In the genomic region with DNA sequence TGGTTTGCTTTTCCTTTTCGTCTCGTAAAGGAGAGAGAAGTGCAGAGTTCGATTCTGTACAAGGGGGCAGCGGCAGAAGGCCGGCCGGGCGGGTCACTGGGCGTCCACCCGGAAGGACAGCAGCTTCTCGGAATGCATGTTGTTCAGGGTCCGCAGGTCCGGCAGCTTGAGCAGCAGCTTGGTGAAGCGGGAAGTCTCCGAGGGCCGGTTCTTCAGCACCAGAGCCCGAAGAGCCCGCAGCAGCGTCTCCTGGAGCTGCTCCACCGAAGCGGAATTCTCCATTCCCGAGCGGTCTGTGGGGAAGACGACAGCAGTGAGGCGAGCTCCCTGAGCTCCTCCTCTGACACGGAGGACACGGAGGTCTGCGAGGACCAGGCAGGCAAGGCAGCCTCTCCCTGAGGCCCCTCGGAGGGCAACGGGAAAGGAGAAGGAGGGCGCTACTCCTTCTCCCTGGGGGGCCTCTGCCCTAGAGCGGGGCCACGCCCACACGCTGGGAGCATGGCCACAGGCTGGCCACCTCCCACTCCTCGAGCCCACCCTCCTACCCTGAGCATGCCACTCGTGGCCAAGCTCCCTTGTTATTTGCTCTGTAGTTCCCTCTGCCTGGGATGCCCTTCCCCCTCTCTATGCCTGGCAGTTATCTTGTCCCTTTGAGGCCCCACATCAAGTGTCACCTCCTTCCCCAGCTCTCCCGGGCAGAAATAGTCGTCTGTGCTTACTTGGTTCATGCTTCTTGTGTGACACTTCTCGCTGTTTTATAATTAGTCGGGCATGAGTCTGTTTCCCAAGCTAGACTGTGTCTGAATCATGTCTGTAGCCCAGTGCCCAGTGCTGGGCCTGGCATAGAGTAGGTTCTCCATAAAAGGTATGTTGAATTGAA, we compare ENCODE assay signal across 9 mouse cellular contexts. TPM values are rescaled to one million over a fixed set of nuclear protein-coding genes. Genes with fewer than 3 reads are reported as not detected.
DNase-seq lines count a peak whose midpoint lies in the region; ATAC-seq and TF ChIP-seq lines count a peak whose summit lies in the region.
"Had no signal": no experiment of that assay in that cellular context is flagged by ENCODE, and none has a peak within 500 bp of the region (broad histone marks: within the 10 kb centered on the region; RNA-seq: fewer than 3 reads in every experiment).

No protein-coding gene starts in this region.

- H3K27ac ChIP-seq in testis, adult 2 months (ENCODE audit: control insufficient read depth, insufficient read depth, low read depth, low read length) = peak overlapping the region; percentile 43; the same call in 1 of the 2 replicates
- no peak overlapping the region for H3K27ac ChIP-seq in liver, adult 2 months (replicated peaks; ENCODE audit: insufficient read depth, low read depth, low read length)
- H3K27ac ChIP-seq in olfactory bulb, adult 2 months (ENCODE audit: insufficient read depth, low read depth, low read length) = peak overlapping the region; percentile 76
- H3K27ac ChIP-seq: macrophage had no signal

- H3K4me3 ChIP-seq in testis, adult 2 months (ENCODE audit: control insufficient read depth, low read depth, low read length) = peak overlapping the region; percentile 27
- H3K4me3 ChIP-seq in liver, adult 2 months (ENCODE audit: insufficient read depth, low read depth, low read length) = no peak overlapping the region
- peak overlapping the region; percentile 3; the same call in 1 of the 2 replicates for H3K4me3 ChIP-seq in olfactory bulb, adult 2 months (ENCODE audit: insufficient read depth, low read depth, low read length)

- TF ChIP-seq POLR2A in testis, adult 2 months (IDR thresholded peaks at IDR 0.05; ENCODE audit: control insufficient read depth, low read depth, low read length) = no peak
- TF ChIP-seq POLR2A in liver, adult 2 months (IDR thresholded peaks at IDR 0.05; ENCODE audit: extremely low read depth, insufficient read depth, low read length) = no peak
- TF ChIP-seq POLR2A in olfactory bulb, adult 2 months (IDR thresholded peaks at IDR 0.05; ENCODE audit: insufficient read depth, low read depth, low read length) = no peak

- peaks cover 24% of the 10 kb centered on the region for H3K4me1 ChIP-seq in testis, adult 2 months (ENCODE audit: control insufficient read depth, insufficient read depth, low read length)
- H3K4me1 ChIP-seq in liver, adult 2 months (ENCODE audit: control insufficient read depth, insufficient read depth, low read length) = peaks cover 9% of the 10 kb centered on the region
- peaks cover 71% of the 10 kb centered on the region for H3K4me1 ChIP-seq in olfactory bulb, adult 2 months (ENCODE audit: control insufficient read depth, insufficient read depth, low read length)

- TF ChIP-seq CTCF in testis, adult 2 months (IDR thresholded peaks at IDR 0.05; ENCODE audit: control insufficient read depth, insufficient read depth, insufficient replicate concordance, low read depth, low read length) = no peak
- TF ChIP-seq CTCF in liver, adult 2 months (IDR thresholded peaks at IDR 0.05; ENCODE audit: low read depth, low read length) = no peak
- no peak for TF ChIP-seq CTCF in olfactory bulb, adult 2 months (IDR thresholded peaks at IDR 0.05; ENCODE audit: insufficient read depth, low read depth, low read length)

- H3K9ac ChIP-seq in liver, adult 2 months (ENCODE audit: low read depth, low read length) = no peak overlapping the region

- no peaks in the 10 kb centered on the region for H3K27me3 ChIP-seq in testis, adult 2 months (ENCODE audit: control insufficient read depth, insufficient read depth, low read length)
- no peaks in the 10 kb centered on the region for H3K27me3 ChIP-seq in liver, adult 2 months (ENCODE audit: control insufficient read depth, insufficient read depth, low read length)

- DNase-seq in adrenal gland, adult 2 months = peak; percentile 67
- no peak for DNase-seq in adrenal gland, postnatal 10 days
- no peak for DNase-seq in testis, postnatal 14 days (ENCODE audit: low spot score)
- peak; percentile 40 to 63 for DNase-seq in heart, postnatal 36 days
- peak; percentile 31 for DNase-seq in liver, adult 2 months (ENCODE audit: extremely low read depth, low read depth, low spot score)

- no peaks in the 10 kb centered on the region for H3K79me2 ChIP-seq in liver, adult 2 months (ENCODE audit: control insufficient read depth, insufficient read depth, low read length)

- intact Hi-C loops in heart, postnatal 36 days (cut with DNase I) = no loop called here

- WGBS in liver, adult 2 months = 74% methylated on average over 39 of the region's 39 CpGs
- WGBS in olfactory bulb, adult 2 months = 20% methylated on average over 39 of the region's 39 CpGs

- no peaks in the 10 kb centered on the region for H3K36me3 ChIP-seq in testis, adult 2 months (ENCODE audit: control insufficient read depth, insufficient read depth, low read length)
- H3K36me3 ChIP-seq in liver, adult 2 months (ENCODE audit: control insufficient read depth, insufficient read depth, low read length) = peaks cover 49% of the 10 kb centered on the region

- ATAC-seq in CD4-positive, CD25-positive, alpha-beta regulatory T cell, adult 4 months = no peak

RNA-seq across cellular contexts. Expression of gene Nr1d1, which starts 6.8 kb away (rescaled TPM):
- 100 to 1,000 TPM; 135 to 155 TPM for total RNA-seq in adrenal gland, adult 2 months (2021)
- polyA plus RNA-seq in adrenal gland, adult 2 months (2012; rRNA removed) = 404 and 577 TPM in 2 replicates
- 10 to 100 TPM; 15.1 to 59.6 TPM for total RNA-seq in adrenal gland, postnatal 10 days (2021)
- 34.7 and 38.6 TPM in 2 replicates for polyA plus RNA-seq in testis, adult 2 months (2012; rRNA removed)
- total RNA-seq in heart, postnatal 36 days (2021) = 100 to 1,000 TPM; 104 to 107 TPM
- total RNA-seq in liver, adult 2 months (2014; rRNA removed) = 19.0 and 45.4 TPM in 2 replicates
- 75.4 and 106 TPM in 2 replicates for polyA plus RNA-seq in liver, adult 2 months (2012; rRNA removed)
- not detected in 2 replicates for polyA plus RNA-seq in olfactory bulb, adult 2 months (2012; ENCODE audit: insufficient read depth, insufficient read length, low replicate concordance, missing spikeins)
- polyA plus RNA-seq in CD4-positive, CD25-positive, alpha-beta regulatory T cell, adult 4 months (2017; shearing (Covaris generic)) = 10 to 100 TPM in 1 of 2 experiments, 1 to 10 TPM in 1; 4.9 to 12.3 TPM

RNA-seq across cellular contexts. Expression of gene Msl1, which starts 26.9 kb away (rescaled TPM):
- 10 to 100 TPM; 80.9 to 98.0 TPM for total RNA-seq in adrenal gland, adult 2 months (2021)
- 63.2 and 65.0 TPM in 2 replicates for polyA plus RNA-seq in adrenal gland, adult 2 months (2012; rRNA removed)
- total RNA-seq in adrenal gland, postnatal 10 days (2021) = 10 to 100 TPM; 79.4 to 88.6 TPM
- 138 and 143 TPM in 2 replicates for polyA plus RNA-seq in testis, adult 2 months (2012; rRNA removed)
- total RNA-seq in heart, postnatal 36 days (2021) = 10 to 100 TPM; 74.4 to 75.3 TPM
- 15.5 and 17.7 TPM in 2 replicates for total RNA-seq in liver, adult 2 months (2014; rRNA removed)
- 17.0 and 17.2 TPM in 2 replicates for polyA plus RNA-seq in liver, adult 2 months (2012; rRNA removed)
- 206 and 252 TPM in 2 replicates for polyA plus RNA-seq in olfactory bulb, adult 2 months (2012; ENCODE audit: insufficient read depth, insufficient read length, low replicate concordance, missing spikeins)
- polyA plus RNA-seq in CD4-positive, CD25-positive, alpha-beta regulatory T cell, adult 4 months (2017; shearing (Covaris generic)) = 10 to 100 TPM; 22.3 to 24.8 TPM

RNA-seq across cellular contexts. Expression of gene Thra, which starts 27.9 kb away (rescaled TPM):
- 10 to 100 TPM; 84.6 to 86.1 TPM for total RNA-seq in adrenal gland, adult 2 months (2021)
- polyA plus RNA-seq in adrenal gland, adult 2 months (2012; rRNA removed) = 105 and 132 TPM in 2 replicates
- total RNA-seq in adrenal gland, postnatal 10 days (2021) = 100 to 1,000 TPM; 135 to 184 TPM
- 14.4 and 18.9 TPM in 2 replicates for polyA plus RNA-seq in testis, adult 2 months (2012; rRNA removed)
- 100 to 1,000 TPM; 100 to 111 TPM for total RNA-seq in heart, postnatal 36 days (2021)
- total RNA-seq in liver, adult 2 months (2014; rRNA removed) = 5.5 and 8.9 TPM in 2 replicates
- polyA plus RNA-seq in liver, adult 2 months (2012; rRNA removed) = 13.6 and 14.9 TPM in 2 replicates
- polyA plus RNA-seq in olfactory bulb, adult 2 months (2012; ENCODE audit: insufficient read depth, insufficient read length, low replicate concordance, missing spikeins) = 251 and 495 TPM in 2 replicates
- 1 to 10 TPM; 4.8 to 5.7 TPM for polyA plus RNA-seq in CD4-positive, CD25-positive, alpha-beta regulatory T cell, adult 4 months (2017; shearing (Covaris generic))

RNA-seq across cellular contexts. Expression of gene Casc3, which starts 36.3 kb away (rescaled TPM):
- total RNA-seq in adrenal gland, adult 2 months (2021) = 10 to 100 TPM; 30.0 to 32.3 TPM
- polyA plus RNA-seq in adrenal gland, adult 2 months (2012; rRNA removed) = 27.9 and 30.2 TPM in 2 replicates
- total RNA-seq in adrenal gland, postnatal 10 days (2021) = 10 to 100 TPM; 31.9 to 35.7 TPM
- 22.0 and 24.9 TPM in 2 replicates for polyA plus RNA-seq in testis, adult 2 months (2012; rRNA removed)
- total RNA-seq in heart, postnatal 36 days (2021) = 10 to 100 TPM; 26.1 to 26.2 TPM
- total RNA-seq in liver, adult 2 months (2014; rRNA removed) = 3.6 and 6.6 TPM in 2 replicates
- 11.2 and 12.5 TPM in 2 replicates for polyA plus RNA-seq in liver, adult 2 months (2012; rRNA removed)
- not detected in 2 replicates for polyA plus RNA-seq in olfactory bulb, adult 2 months (2012; ENCODE audit: insufficient read depth, insufficient read length, low replicate concordance, missing spikeins)
- polyA plus RNA-seq in CD4-positive, CD25-positive, alpha-beta regulatory T cell, adult 4 months (2017; shearing (Covaris generic)) = 10 to 100 TPM; 13.6 to 14.5 TPM

RNA-seq across cellular contexts. Expression of gene Med24, which starts 39.1 kb away (rescaled TPM):
- total RNA-seq in adrenal gland, adult 2 months (2021) = 10 to 100 TPM; 45.3 to 55.1 TPM
- polyA plus RNA-seq in adrenal gland, adult 2 months (2012; rRNA removed) = 74.3 and 99.6 TPM in 2 replicates
- 10 to 100 TPM; 40.4 to 58.0 TPM for total RNA-seq in adrenal gland, postnatal 10 days (2021)
- polyA plus RNA-seq in testis, adult 2 months (2012; rRNA removed) = 96.6 and 106 TPM in 2 replicates
- total RNA-seq in heart, postnatal 36 days (2021) = 10 to 100 TPM; 45.2 to 52.7 TPM
- 3.9 and 6.2 TPM in 2 replicates for total RNA-seq in liver, adult 2 months (2014; rRNA removed)
- 16.2 and 23.2 TPM in 2 replicates for polyA plus RNA-seq in liver, adult 2 months (2012; rRNA removed)
- not detected in 2 replicates for polyA plus RNA-seq in olfactory bulb, adult 2 months (2012; ENCODE audit: insufficient read depth, insufficient read length, low replicate concordance, missing spikeins)
- 10 to 100 TPM; 27.0 to 37.5 TPM for polyA plus RNA-seq in CD4-positive, CD25-positive, alpha-beta regulatory T cell, adult 4 months (2017; shearing (Covaris generic))

Comparison
In these comparisons a context has a peak if more than half of its experiments do, and no peak if none do; other contexts are left out.
1. DNase-seq: peak in adrenal gland, adult 2 months (single experiment), heart, postnatal 36 days (2 of 2) and liver, adult 2 months (single experiment); none in adrenal gland, postnatal 10 days (single experiment) and testis, postnatal 14 days (single experiment).